Mouse (Mus musculus) layer of hippocampus, adult 11-12 months (tissue): ENCODE measurements around the gene Hs3st2.

Source experiments
- DNase-seq: peaks from one replicate; pipeline ENCODE4 v3.0.0; 2022; ENCODE audit warnings: low spot score

The Hs3st2 gene

DNA sequence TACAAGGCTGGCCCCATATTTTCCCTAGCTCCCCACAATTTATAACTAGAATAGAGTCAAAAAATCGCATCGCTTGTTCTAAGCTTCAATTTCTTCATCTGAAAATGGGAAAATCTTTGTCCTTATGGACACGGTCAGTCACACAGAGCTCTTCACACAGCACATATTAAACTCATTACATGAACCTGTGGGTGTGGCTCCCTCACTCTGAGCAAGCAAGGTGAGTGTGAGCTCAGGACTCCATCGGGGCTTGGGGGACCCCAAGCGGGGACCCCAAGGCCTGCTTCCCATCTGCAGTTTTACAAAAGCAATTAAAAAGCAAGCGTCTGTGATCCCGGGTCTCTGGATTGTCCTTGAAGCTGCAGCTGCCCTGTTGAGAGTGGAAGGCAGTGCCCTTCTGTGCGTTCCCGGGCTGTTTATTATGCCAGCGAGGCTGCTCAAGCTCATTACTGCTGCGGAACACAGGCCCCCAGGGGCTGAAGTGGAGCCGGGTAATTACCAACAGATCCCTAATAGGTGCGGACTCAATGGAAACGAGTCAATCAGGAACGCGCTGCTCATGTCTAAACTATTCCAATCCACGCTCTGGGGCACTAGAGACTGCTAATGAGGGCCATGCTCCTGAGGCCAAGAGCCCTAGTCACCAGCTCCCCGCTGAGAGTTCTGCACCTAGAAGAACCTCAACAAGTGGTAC is 157.8 kb downstream of the Hs3st2 start:
- DNase-seq, result peak; percentile 48
